Mouse (Mus musculus) small intestine, adult 2 months (tissue): ENCODE results near the gene Zfp981.
"Not testable (repeated sequence)": the region's sequence is repeated elsewhere in the genome, so short reads cannot be mapped to it uniquely, and the experiment has no call there.

Source experiments
- CTCF ChIP-seq: fragments of 200-500 bp; IDR thresholded peaks from 2 replicates; pipeline ENCODE4 v1.5.1; 2012; ENCODE audit warnings: low read depth, mild to moderate bottlenecking, control low read depth, inconsistent platforms, low read length, moderate library complexity, mixed read lengths; ENCODE audit not compliant: insufficient replicate concordance, insufficient read length; ENCODE audit errors: extremely low read depth
- POLR2A ChIP-seq: fragments of 200-500 bp; IDR thresholded peaks from 2 replicates; pipeline ENCODE4 v1.6.1; 2012; ENCODE audit warnings: low read depth, mild to moderate bottlenecking, control low read depth, inconsistent platforms, low read length, moderate library complexity

- TF ChIP-seq CTCF, POLR2A: not testable (repeated sequence)
These were observed 15.1 kb upstream of the Zfp981 start for GRCm38 (mm10) chr4:146486753-146487152.
